Mouse (Mus musculus): ENCODE measurements around the gene Gm16368.
"Not testable (repeated sequence)": the region's sequence is repeated elsewhere in the genome, so short reads cannot be mapped to it uniquely, and the experiment has no call there.

The Gm16368 gene

DNA sequence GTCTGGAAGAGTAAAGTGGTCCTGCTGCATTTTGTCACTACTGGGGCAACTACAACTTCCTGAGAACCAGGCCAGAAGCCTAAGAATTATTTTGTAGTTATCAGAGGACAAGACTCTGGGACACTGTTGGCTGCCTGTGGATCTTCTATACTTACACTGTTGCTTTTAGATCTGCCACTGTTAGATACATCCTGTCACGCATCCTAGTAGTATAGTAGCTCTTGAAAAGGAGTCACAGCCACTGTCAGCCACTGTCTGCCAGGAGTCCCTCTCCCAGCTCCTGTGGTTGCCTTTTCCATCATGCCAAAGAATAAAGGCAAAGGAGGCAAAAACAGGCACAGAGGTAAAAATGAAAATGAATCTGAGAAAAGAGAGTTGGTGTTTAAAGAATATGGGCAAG, at the start of gene Gm16368:
Gene Gm16368 (plus strand): TSS at position 301 of the 400 bp plus-strand sequence.
- not testable (repeated sequence) for DNase-seq

DNA sequence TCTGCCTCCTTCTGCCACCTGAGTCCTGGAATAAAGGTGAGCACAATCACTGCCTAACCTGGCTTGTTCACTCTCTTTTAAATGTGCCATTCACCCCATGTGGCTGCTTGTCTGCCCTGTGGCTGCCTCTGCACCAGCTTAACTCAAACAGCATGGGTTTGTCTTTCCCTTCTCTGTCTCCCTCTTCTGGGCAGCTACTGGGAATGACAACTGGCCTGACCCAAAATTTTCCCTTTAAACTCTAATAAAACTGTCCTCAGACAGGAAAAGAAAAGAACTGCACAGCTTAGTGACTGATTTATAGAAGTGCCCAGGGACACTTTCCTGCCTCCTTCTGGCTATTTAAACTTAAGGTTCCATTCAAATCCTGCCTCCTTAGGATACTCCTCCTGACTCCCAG, 44.4 kb upstream of the Gm16368 start:
- DNase-seq: not testable (repeated sequence)

DNA sequence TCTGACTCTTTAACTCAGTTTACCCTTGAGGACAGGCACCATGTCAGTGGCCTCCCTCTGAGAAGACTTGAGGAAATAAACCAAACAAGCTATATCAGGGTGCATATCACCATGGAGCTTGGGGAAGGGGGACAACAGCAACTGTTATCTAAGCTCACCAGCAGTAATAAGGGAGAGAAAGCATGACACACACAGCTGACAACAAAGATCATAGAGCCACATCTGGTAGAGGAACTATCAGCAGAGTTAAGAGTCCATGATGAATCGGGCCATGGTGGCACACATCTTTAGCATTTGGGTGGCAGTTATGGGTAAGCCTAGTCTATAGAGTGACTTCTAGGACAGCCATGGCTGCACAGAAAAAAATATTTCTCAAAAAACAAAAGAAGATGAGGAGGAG, 43.8 kb upstream of the Gm16368 start:
- DNase-seq: not testable (repeated sequence)

DNA sequence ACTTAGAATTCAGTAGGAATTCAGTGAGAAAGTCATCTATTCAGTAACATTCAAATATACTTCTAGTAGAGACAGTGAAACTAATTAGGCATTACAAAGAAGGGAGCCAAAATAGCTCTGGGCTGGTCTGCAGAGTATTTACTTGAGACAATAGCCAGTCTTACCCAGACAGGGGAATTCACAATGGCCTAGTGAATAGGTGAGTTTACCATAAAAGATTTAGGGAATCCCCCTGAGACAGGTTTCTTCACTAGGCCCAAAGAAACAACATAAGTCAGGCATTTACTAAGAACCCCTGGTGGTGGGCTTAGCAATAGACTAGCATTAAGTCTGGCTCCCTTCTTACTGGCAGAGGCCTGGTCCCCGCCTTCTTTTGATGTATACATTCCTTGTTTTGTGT, 38.3 kb upstream of the Gm16368 start:
- DNase-seq: not testable (repeated sequence)

All from heart, adult 11 months (tissue).